Mouse (Mus musculus): ENCODE measurements around the gene Ryr2. TPM values are rescaled to one million over a fixed set of nuclear protein-coding genes. Genes with fewer than 3 reads are reported as not detected.

Gene Ryr2
- polyA plus RNA-seq, 1 experiment from 2014 or later: 0.32 TPM

DNA sequence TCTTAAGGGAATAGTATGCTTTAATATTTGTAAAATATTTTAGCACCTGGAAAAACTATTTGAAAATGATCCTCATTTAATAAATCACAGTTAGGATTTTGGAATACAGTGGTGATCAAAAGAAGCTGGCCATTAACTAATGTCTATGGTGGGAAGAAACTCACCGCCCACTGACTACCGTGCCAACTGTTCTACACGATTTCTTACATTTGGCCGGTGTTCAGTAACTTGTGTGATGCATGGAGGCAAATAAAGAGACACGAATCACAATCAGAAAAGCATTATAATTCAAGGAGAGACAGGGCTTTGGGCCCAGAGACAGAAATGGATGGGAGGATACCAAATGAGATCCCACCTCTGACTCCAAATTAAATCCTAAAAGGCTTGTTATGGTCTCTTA, 470.4 kb downstream of the Ryr2 start:
- no peaks in the 10 kb centered on the region for H3K36me3 ChIP-seq (ENCODE audit: control insufficient read depth, insufficient read depth, low read length)
- no peaks in the 10 kb centered on the region for H3K9me3 ChIP-seq (ENCODE audit: control insufficient read depth, low read length)
- no peak for ATAC-seq (ENCODE audit: low FRiP score, low TSS enrichment)
- no peaks in the 10 kb centered on the region for H3K27me3 ChIP-seq (ENCODE audit: control insufficient read depth, insufficient read depth, low read length)
- 88% methylated on average over 5 of the region's 5 CpGs for WGBS
- no peak overlapping the region for H3K4me3 ChIP-seq (ENCODE audit: low read length)
- H3K4me2 ChIP-seq (replicated peaks; ENCODE audit: low read depth, low read length): no peak overlapping the region
- H3K4me1 ChIP-seq (ENCODE audit: control insufficient read depth, insufficient read depth, low read length): no peaks in the 10 kb centered on the region
- H3K9ac ChIP-seq (ENCODE audit: low read depth, low read length): no peak overlapping the region
- no peak overlapping the region for H3K27ac ChIP-seq (ENCODE audit: low read depth, low read length)

DNA sequence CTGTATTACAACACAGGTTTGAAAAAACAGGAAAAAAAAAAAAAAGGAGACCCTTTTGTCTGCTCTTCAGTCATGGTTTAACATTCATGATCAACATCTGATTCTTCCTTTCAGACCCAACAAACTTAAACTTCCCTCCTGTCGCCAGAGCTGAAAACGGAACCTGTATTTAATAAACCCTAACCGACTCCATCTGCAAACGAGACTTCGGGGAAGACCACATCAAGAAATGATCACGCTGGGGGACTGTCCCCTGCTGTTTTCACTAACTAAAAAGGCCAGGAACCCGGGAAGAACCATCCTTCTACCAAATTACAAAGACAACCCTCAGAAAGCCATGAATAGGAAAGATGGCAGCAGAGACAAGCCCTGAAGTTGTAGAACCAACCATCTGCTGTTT, 482.2 kb downstream of the Ryr2 start:
- H3K27ac ChIP-seq (ENCODE audit: low read depth, low read length): no peak overlapping the region
- H3K4me3 ChIP-seq (ENCODE audit: low read length): no peak overlapping the region
- no peaks in the 10 kb centered on the region for H3K4me1 ChIP-seq (ENCODE audit: control insufficient read depth, insufficient read depth, low read length)
- 90% methylated on average over 7 of the region's 7 CpGs for WGBS
- no peaks in the 10 kb centered on the region for H3K9me3 ChIP-seq (ENCODE audit: control insufficient read depth, low read length)
- no peak for ATAC-seq (ENCODE audit: low FRiP score, low TSS enrichment)
- H3K9ac ChIP-seq (ENCODE audit: low read depth, low read length): no peak overlapping the region
- no peaks in the 10 kb centered on the region for H3K27me3 ChIP-seq (ENCODE audit: control insufficient read depth, insufficient read depth, low read length)
- no peaks in the 10 kb centered on the region for H3K36me3 ChIP-seq (ENCODE audit: control insufficient read depth, insufficient read depth, low read length)
- H3K4me2 ChIP-seq (replicated peaks; ENCODE audit: low read depth, low read length): no peak overlapping the region

DNA sequence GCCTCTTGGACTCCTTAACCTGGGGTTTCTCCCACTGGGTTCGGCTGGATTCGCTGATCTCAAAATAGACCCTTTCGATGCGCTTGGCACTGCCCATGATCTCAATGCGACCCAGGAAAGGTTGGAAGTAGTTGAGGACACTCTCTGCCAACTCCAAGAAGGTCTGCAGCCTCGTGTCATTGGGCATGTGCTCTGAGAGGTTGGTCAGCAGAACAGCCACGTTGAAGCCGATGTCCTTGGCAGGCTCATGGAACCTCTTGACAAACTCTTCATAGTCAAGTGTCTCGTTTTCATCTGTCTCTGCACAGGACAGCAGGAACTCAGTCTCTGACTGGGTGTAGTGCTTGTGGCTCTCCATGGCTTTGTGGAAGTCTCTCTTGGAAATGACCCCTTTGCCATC, 511.3 kb downstream of the Ryr2 start:
- Histone ChIP-seq H3K4me3 (ENCODE audit: low read length) (no peak overlapping the region), H3K27ac (ENCODE audit: low read depth, low read length) (no peak overlapping the region), H3K4me1 (ENCODE audit: control insufficient read depth, insufficient read depth, low read length) (no peaks in the 10 kb centered on the region), H3K27me3 (ENCODE audit: control insufficient read depth, insufficient read depth, low read length) (no peaks in the 10 kb centered on the region), H3K9me3 (ENCODE audit: control insufficient read depth, low read length) (no peaks in the 10 kb centered on the region), H3K4me2 (replicated peaks; ENCODE audit: low read depth, low read length) (no peak overlapping the region), H3K9ac (ENCODE audit: low read depth, low read length) (no peak overlapping the region), H3K36me3 (ENCODE audit: control insufficient read depth, insufficient read depth, low read length) (no peaks in the 10 kb centered on the region)
- 93% methylated on average over 9 of the region's 9 CpGs for WGBS
- no peak for ATAC-seq (ENCODE audit: low FRiP score, low TSS enrichment)

DNA sequence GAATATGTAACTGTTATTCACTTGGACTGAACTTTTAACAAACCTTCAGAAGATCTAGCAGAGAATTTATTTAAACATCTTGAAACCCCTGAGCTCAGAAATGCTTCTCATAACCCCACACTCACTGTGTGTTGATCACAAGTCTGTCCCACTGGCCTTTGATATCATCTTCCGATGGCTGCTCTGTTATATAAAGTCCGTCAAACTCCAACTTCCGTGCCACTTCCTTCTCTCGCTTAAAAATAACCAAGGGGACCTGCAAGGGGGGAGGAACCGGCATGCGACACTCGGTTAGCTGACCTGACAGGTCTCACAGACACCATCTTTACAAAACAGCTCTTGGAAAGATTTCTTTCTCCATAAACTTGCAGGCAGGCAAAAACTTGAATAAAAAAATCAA, 521.5 kb downstream of the Ryr2 start:
- no peak for ATAC-seq (ENCODE audit: low FRiP score, low TSS enrichment)
- no peak overlapping the region for H3K4me3 ChIP-seq (ENCODE audit: low read length)
- H3K9me3 ChIP-seq (ENCODE audit: control insufficient read depth, low read length): no peaks in the 10 kb centered on the region
- H3K4me1 ChIP-seq (ENCODE audit: control insufficient read depth, insufficient read depth, low read length): no peaks in the 10 kb centered on the region
- no peak overlapping the region for H3K27ac ChIP-seq (ENCODE audit: low read depth, low read length)
- H3K36me3 ChIP-seq (ENCODE audit: control insufficient read depth, insufficient read depth, low read length): no peaks in the 10 kb centered on the region
- 85% methylated on average over 7 of the region's 7 CpGs for WGBS
- H3K27me3 ChIP-seq (ENCODE audit: control insufficient read depth, insufficient read depth, low read length): no peaks in the 10 kb centered on the region
- H3K9ac ChIP-seq (ENCODE audit: low read depth, low read length): no peak overlapping the region
- H3K4me2 ChIP-seq (replicated peaks; ENCODE audit: low read depth, low read length): no peak overlapping the region

DNA sequence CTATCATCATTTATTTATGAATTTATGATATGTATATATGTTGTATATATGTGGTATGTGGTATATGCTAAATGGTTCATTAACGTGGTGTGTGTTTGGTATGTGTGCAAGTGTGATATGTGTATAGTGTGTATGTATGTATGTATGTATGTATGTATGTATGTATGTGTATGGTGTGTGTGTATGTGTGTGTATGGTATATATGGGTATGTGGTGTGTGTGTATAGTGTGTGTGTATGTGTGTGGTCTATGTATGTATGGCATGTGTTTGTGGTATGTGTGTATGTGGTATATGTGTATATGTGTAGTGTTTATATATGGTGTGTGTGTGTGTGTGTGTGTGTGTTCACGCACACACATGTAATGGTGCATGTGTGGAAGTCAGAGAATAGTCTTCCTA, 534.2 kb downstream of the Ryr2 start:
- ATAC-seq (ENCODE audit: low FRiP score, low TSS enrichment): no peak
- Histone ChIP-seq H3K36me3 (ENCODE audit: control insufficient read depth, insufficient read depth, low read length) (no peaks in the 10 kb centered on the region), H3K4me1 (ENCODE audit: control insufficient read depth, insufficient read depth, low read length) (no peaks in the 10 kb centered on the region), H3K9me3 (ENCODE audit: control insufficient read depth, low read length) (no peaks in the 10 kb centered on the region), H3K4me3 (ENCODE audit: low read length) (no peak overlapping the region), H3K27ac (ENCODE audit: low read depth, low read length) (no peak overlapping the region), H3K9ac (ENCODE audit: low read depth, low read length) (no peak overlapping the region), H3K27me3 (ENCODE audit: control insufficient read depth, insufficient read depth, low read length) (no peaks in the 10 kb centered on the region), H3K4me2 (replicated peaks; ENCODE audit: low read depth, low read length) (no peak overlapping the region)
- 48% methylated on average over 2 of the region's 2 CpGs for WGBS

DNA sequence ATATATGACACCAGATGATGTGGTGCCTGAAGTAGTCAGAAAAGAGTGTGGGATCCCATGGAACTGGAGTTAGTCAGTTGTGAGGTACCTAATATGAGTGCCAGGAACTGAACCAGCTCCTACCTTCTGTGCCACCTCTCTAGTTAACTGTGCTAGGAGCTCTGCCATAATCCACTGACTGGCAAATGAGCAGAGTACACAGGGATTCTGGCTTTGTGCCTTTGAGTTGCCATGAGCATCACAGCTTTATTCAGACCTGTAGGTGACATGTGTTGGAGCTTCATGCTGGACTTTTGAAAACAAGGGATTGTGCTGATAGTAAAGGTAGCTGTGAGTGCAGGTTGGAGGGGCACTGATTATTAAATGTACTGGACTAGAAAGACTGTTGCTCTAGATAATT, 539.4 kb downstream of the Ryr2 start:
- Histone ChIP-seq H3K9me3 (ENCODE audit: control insufficient read depth, low read length) (no peaks in the 10 kb centered on the region), H3K4me3 (ENCODE audit: low read length) (no peak overlapping the region), H3K36me3 (ENCODE audit: control insufficient read depth, insufficient read depth, low read length) (no peaks in the 10 kb centered on the region), H3K4me1 (ENCODE audit: control insufficient read depth, insufficient read depth, low read length) (no peaks in the 10 kb centered on the region), H3K27me3 (ENCODE audit: control insufficient read depth, insufficient read depth, low read length) (no peaks in the 10 kb centered on the region), H3K9ac (ENCODE audit: low read depth, low read length) (no peak overlapping the region), H3K4me2 (replicated peaks; ENCODE audit: low read depth, low read length) (no peak overlapping the region), H3K27ac (ENCODE audit: low read depth, low read length) (no peak overlapping the region)
- no peak for ATAC-seq (ENCODE audit: low FRiP score, low TSS enrichment)

DNA sequence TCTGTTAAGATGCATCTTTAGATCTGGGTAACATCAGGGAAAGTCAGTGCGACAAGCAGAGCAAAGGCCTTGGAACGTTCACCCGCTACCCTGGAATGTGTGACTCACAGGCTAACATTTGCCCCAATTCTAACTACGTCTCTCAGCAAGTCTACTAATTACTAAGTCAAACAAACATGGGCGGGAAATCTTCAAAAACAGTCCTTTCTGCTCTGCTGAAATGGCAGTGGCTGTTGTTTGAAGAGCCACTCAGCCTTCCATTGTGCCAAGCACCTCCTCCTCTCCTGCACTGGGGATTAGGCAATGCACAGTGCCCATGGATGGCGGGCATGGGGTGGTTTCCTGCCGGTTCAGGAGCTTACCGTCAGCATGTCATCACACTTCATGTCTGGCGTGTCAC, 540.3 kb downstream of the Ryr2 start:
- Histone ChIP-seq H3K27ac (ENCODE audit: low read depth, low read length) (no peak overlapping the region), H3K4me3 (ENCODE audit: low read length) (no peak overlapping the region), H3K27me3 (ENCODE audit: control insufficient read depth, insufficient read depth, low read length) (no peaks in the 10 kb centered on the region), H3K9ac (ENCODE audit: low read depth, low read length) (no peak overlapping the region), H3K9me3 (ENCODE audit: control insufficient read depth, low read length) (no peaks in the 10 kb centered on the region), H3K4me1 (ENCODE audit: control insufficient read depth, insufficient read depth, low read length) (no peaks in the 10 kb centered on the region), H3K36me3 (ENCODE audit: control insufficient read depth, insufficient read depth, low read length) (no peaks in the 10 kb centered on the region), H3K4me2 (replicated peaks; ENCODE audit: low read depth, low read length) (no peak overlapping the region)
- WGBS: 62% methylated on average over 9 of the region's 9 CpGs
- ATAC-seq (ENCODE audit: low FRiP score, low TSS enrichment): no peak

DNA sequence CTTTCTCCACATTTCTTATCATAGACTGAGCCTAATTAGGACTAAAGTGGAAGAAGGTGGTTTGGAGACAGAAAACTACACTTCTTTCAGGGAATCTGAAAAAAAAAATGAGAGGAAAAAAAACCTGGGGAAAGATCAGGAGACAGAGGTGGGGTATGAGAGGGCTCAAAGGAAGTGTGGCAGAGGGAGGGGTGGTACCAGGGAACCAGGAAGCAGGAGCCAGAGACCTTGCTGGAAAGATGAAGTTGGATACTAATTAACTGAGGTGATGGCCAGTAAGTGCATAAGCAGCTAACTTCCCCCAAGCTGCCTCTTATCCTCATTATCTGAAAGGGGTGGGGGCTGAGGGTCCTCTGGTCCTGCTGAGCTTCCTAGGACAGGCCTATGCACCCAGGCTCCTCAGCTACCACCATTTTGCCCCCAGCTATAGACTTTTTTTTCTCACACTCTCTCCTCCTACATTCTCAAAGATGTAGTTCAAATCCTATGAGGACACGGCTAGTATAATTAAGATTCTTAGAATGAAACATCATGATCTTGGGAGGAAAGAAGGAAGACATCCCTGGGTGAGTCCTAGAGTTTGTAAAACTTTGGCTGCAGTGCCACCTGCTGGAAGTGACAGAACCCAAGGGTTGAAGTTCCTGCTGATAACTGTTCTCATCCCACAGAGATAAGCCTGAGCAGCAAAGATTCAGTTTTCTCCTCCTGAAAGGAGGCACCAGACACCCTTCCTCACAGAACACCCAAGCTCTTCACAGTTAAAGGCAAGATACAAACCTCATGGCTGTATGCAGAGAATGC, 543.3 kb downstream of the Ryr2 start:
- no peaks in the 10 kb centered on the region for H3K27me3 ChIP-seq (ENCODE audit: control insufficient read depth, insufficient read depth, low read length)
- ATAC-seq (ENCODE audit: low FRiP score, low TSS enrichment): peak; percentile 71; the same call in 1 of the 2 replicates
- no peak overlapping the region for H3K4me2 ChIP-seq (replicated peaks; ENCODE audit: low read depth, low read length)
- no peaks in the 10 kb centered on the region for H3K4me1 ChIP-seq (ENCODE audit: control insufficient read depth, insufficient read depth, low read length)
- no peaks in the 10 kb centered on the region for H3K9me3 ChIP-seq (ENCODE audit: control insufficient read depth, low read length)
- H3K4me3 ChIP-seq (ENCODE audit: low read length): no peak overlapping the region
- H3K27ac ChIP-seq (ENCODE audit: low read depth, low read length): no peak overlapping the region
- H3K9ac ChIP-seq (ENCODE audit: low read depth, low read length): no peak overlapping the region
- no peaks in the 10 kb centered on the region for H3K36me3 ChIP-seq (ENCODE audit: control insufficient read depth, insufficient read depth, low read length)
- WGBS: 16% methylated on average over 1 of the region's 1 CpGs

DNA sequence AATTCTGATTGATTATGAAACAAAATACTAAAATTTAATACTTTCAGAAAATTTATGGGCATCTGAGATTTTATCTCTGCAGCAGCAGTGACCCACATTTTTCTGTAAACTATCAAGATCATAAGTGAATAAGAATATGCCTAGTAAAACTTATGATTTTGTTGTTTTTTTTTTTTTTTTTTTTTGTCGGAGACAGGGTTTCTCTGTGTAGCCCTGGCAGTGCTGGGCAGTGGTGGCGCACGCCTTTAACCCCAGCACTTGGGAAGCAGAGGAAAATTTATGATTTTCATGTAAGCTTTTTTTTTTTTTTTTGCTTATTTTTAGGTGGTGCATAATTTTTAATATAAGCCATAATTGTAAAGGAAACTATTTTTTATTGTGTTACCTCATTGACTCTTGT, 557.1 kb downstream of the Ryr2 start:
- Histone ChIP-seq H3K27ac (ENCODE audit: low read depth, low read length) (no peak overlapping the region), H3K4me2 (replicated peaks; ENCODE audit: low read depth, low read length) (no peak overlapping the region), H3K4me3 (ENCODE audit: low read length) (no peak overlapping the region), H3K9ac (ENCODE audit: low read depth, low read length) (no peak overlapping the region), H3K36me3 (ENCODE audit: control insufficient read depth, insufficient read depth, low read length) (no peaks in the 10 kb centered on the region), H3K4me1 (ENCODE audit: control insufficient read depth, insufficient read depth, low read length) (no peaks in the 10 kb centered on the region), H3K9me3 (ENCODE audit: control insufficient read depth, low read length) (no peaks in the 10 kb centered on the region), H3K27me3 (ENCODE audit: control insufficient read depth, insufficient read depth, low read length) (no peaks in the 10 kb centered on the region)
- WGBS: 81% methylated on average over 3 of the region's 3 CpGs
- no peak for ATAC-seq (ENCODE audit: low FRiP score, low TSS enrichment)
